Mouse (Mus musculus) mouse embryonic stem cell (cell line): ENCODE measurements around the gene Ubr2.

ENCODE experiments used
- in situ Hi-C, 2 experiments: fragments of 300-500 bp; cut with MboI; formaldehyde crosslinking; loops; 1 replicate in 1 of 2; 3 replicates in 1 of 2; pipeline ENCODE4 v1.14.3; 2019 to 2020; ENCODE audit warnings: low sequenced_read_pairs in 2 of 2, low pct_unique_long_range_greater_than_20kb in 1 of 2, mixed read lengths in 1 of 2; ENCODE audit not compliant: unreplicated experiment in 1 of 2

Gene Ubr2

GRCm38 (mm10) chr17:47009016-47009415 is 1.3 kb downstream of the Ubr2 start:
- in situ Hi-C loops = loop anchor here in 1 of 2 experiments (25.0 kb wide), 1 partner anchor 247 kb away; the partner anchor contains the start of genes 2310039H08Rik, Cnpy3 and Ptcra

GRCm38 (mm10) chr17:47008506-47008905 is 1.9 kb downstream of the Ubr2 start:
- in situ Hi-C loops = loop anchor here in 1 of 2 experiments (25.0 kb wide), 1 partner anchor 246 kb away; the partner anchor contains the start of genes 2310039H08Rik, Cnpy3 and Ptcra

- in situ Hi-C loops = loop anchor here in 1 of 2 experiments (25.0 kb wide), 1 partner anchor 244 kb away; the partner anchor contains the start of genes 2310039H08Rik, Cnpy3 and Ptcra
These were observed 3.6 kb downstream of the Ubr2 start for GRCm38 (mm10) chr17:47006741-47007140.

- in situ Hi-C loops = loop anchor here in 1 of 2 experiments (25.0 kb wide), 1 partner anchor 244 kb away; the partner anchor contains the start of genes 2310039H08Rik, Cnpy3 and Ptcra
These were observed 4.5 kb downstream of the Ubr2 start for GRCm38 (mm10) chr17:47005741-47006405.

- in situ Hi-C loops = loop anchor here in 1 of 2 experiments (25.0 kb wide), 1 partner anchor 241 kb away; the partner anchor contains the start of genes 2310039H08Rik, Cnpy3 and Ptcra
These were observed 7.1 kb downstream of the Ubr2 start for GRCm38 (mm10) chr17:47003305-47003704.

GRCm38 (mm10) chr17:47002401-47002800 is 8.0 kb downstream of the Ubr2 start:
- in situ Hi-C loops = loop anchor here in 1 of 2 experiments (25.0 kb wide), 1 partner anchor 240 kb away; the partner anchor contains the start of genes 2310039H08Rik, Cnpy3 and Ptcra

GRCm38 (mm10) chr17:46998840-46999239 is 11.5 kb downstream of the Ubr2 start:
- in situ Hi-C loops = no loop called here

- in situ Hi-C loops = no loop called here
These were observed 13.9 kb downstream of the Ubr2 start for GRCm38 (mm10) chr17:46996484-46996883.

- in situ Hi-C loops = no loop called here
These were observed 14.7 kb downstream of the Ubr2 start for GRCm38 (mm10) chr17:46995621-46996020.

- in situ Hi-C loops = no loop called here
These were observed 15.5 kb downstream of the Ubr2 start for GRCm38 (mm10) chr17:46994641-46995398.

GRCm38 (mm10) chr17:46993625-46994024 is 16.7 kb downstream of the Ubr2 start:
- in situ Hi-C loops = no loop called here

GRCm38 (mm10) chr17:46987631-46988030 is 22.7 kb downstream of the Ubr2 start:
- in situ Hi-C loops = no loop called here

GRCm38 (mm10) chr17:46980050-46980449 is 30.3 kb downstream of the Ubr2 start:
- in situ Hi-C loops = no loop called here

- in situ Hi-C loops = no loop called here
These were observed 35.2 kb downstream of the Ubr2 start for GRCm38 (mm10) chr17:46975183-46975582.

- in situ Hi-C loops = loop anchor here in 1 of 2 experiments (25.0 kb wide), 1 partner anchor 735 kb away; the partner anchor contains the start of genes Polr1c and Yipf3
These were observed 37.8 kb downstream of the Ubr2 start for GRCm38 (mm10) chr17:46972603-46973002.

GRCm38 (mm10) chr17:46966892-46967291 is 43.5 kb downstream of the Ubr2 start:
- in situ Hi-C loops = loop anchor here in 1 of 2 experiments (5.0 to 25.0 kb wide), 2 partner anchors 70 to 730 kb away; partner anchors contain the start of genes Polr1c and Yipf3

GRCm38 (mm10) chr17:46963186-46963585 is 47.2 kb downstream of the Ubr2 start:
- in situ Hi-C loops = loop anchor here in 1 of 2 experiments (25.0 kb wide), 1 partner anchor 726 kb away; the partner anchor contains the start of genes Polr1c and Yipf3

GRCm38 (mm10) chr17:46962153-46962552 is 48.2 kb downstream of the Ubr2 start:
- in situ Hi-C loops = loop anchor here in 1 of 2 experiments (25.0 kb wide), 1 partner anchor 725 kb away; the partner anchor contains the start of genes Polr1c and Yipf3

GRCm38 (mm10) chr17:46960216-46960615 is 50.1 kb downstream of the Ubr2 start:
- in situ Hi-C loops = loop anchor here in 1 of 2 experiments (25.0 kb wide), 1 partner anchor 723 kb away; the partner anchor contains the start of genes Polr1c and Yipf3
